In genomic region chr1:120013111-120013510, GRCm38 (mm10) we compare ENCODE assay signal across 7 mouse cellular contexts. TPM values are rescaled to one million over a fixed set of nuclear protein-coding genes. Genes with fewer than 3 reads are reported as not detected.
DNase-seq lines count a peak whose midpoint lies in the region; TF ChIP-seq lines count a peak whose summit lies in the region.

No protein-coding gene starts in this region.

- H3K27ac ChIP-seq in ES-Bruce4 (ENCODE audit: insufficient read depth, low read length), result no peak overlapping the region

- H3K36me3 ChIP-seq in ES-Bruce4 (ENCODE audit: control insufficient read depth, insufficient read depth, low read length, poor library complexity, severe bottlenecking), result no peaks in the 10 kb centered on the region

- no peak overlapping the region for H3K9ac ChIP-seq in ES-Bruce4 (ENCODE audit: low read depth, poor library complexity, severe bottlenecking)

- H3K9me3 ChIP-seq in ES-Bruce4 (replicated peaks; ENCODE audit: control insufficient read depth, insufficient read depth, low read length, poor library complexity, severe bottlenecking), result no peaks in the 10 kb centered on the region

- TF ChIP-seq EP300 in ES-Bruce4 (IDR thresholded peaks at IDR 0.05; ENCODE audit: insufficient read depth, low read depth, low read length), result no peak

- no peak for TF ChIP-seq POLR2A in ES-Bruce4 (IDR thresholded peaks at IDR 0.05; ENCODE audit: insufficient read depth, low read length)

- H3K27me3 ChIP-seq in ES-Bruce4 (ENCODE audit: control insufficient read depth, insufficient read depth, low read length, poor library complexity, severe bottlenecking), result no peaks in the 10 kb centered on the region; the same call in 1 of the 2 replicates

- no peak overlapping the region for H3K4me3 ChIP-seq in ES-Bruce4 (ENCODE audit: low read depth, low read length)

- peak; percentile 69 for DNase-seq in R1 (ENCODE audit: low read depth, low spot score)
- peak; percentile 77 to 91 for DNase-seq in cerebellum, postnatal 14 days
- peak; percentile 35 for DNase-seq in gastrocnemius, postnatal 25 days
- DNase-seq in kidney, postnatal 4 days, result peak; percentile 89
- peak; percentile 42 for DNase-seq in lung, postnatal 25 days (ENCODE audit: low spot score)
- DNase-seq in spleen, postnatal 36 days (ENCODE audit: low spot score in 2 of 2), result peak; percentile 24 to 36

- H3K4me1 ChIP-seq in ES-Bruce4 (ENCODE audit: control insufficient read depth, insufficient read depth, low read length), result no peaks in the 10 kb centered on the region

- TF ChIP-seq CTCF in ES-Bruce4 (IDR thresholded peaks at IDR 0.05; ENCODE audit: low read depth, low read length), result peak; percentile 85

RNA-seq across cellular contexts. Expression of gene Sctr, which starts 6.4 kb away (rescaled TPM):
- polyA plus RNA-seq in ES-Bruce4 (2011; ENCODE audit: insufficient read depth, insufficient read length, low read depth, missing spikeins), result not detected in 2 replicates
- 1 to 10 TPM; 3.0 to 3.8 TPM for total RNA-seq in gastrocnemius, postnatal 25 days (2021)

RNA-seq across cellular contexts. Expression of gene Cfap221, which starts 16.1 kb away (rescaled TPM):
- polyA plus RNA-seq in ES-Bruce4 (2011; ENCODE audit: insufficient read depth, insufficient read length, low read depth, missing spikeins), result not detected in 2 replicates
- total RNA-seq in gastrocnemius, postnatal 25 days (2021), result not detected

Comparison
In these comparisons a context has a peak if more than half of its experiments do, and no peak if none do; other contexts are left out.
1. DNase-seq: peak in every context shown above with its lines; median percentile 89 in kidney, postnatal 4 days; 84 in cerebellum, postnatal 14 days; 69 in R1; 42 in lung, postnatal 25 days; 35 in gastrocnemius, postnatal 25 days; 30 in spleen, postnatal 36 days.